Mouse (Mus musculus): ENCODE data around the gene Mcm3ap. TPM values are rescaled to one million over a fixed set of nuclear protein-coding genes. Genes with fewer than 3 reads are reported as not detected.

The Mcm3ap gene
- polyA plus RNA-seq, 1 experiment, result not detected

GRCm38 (mm10) chr10:76512965-76513583 lies 44.3 kb downstream of the Mcm3ap start:
- H3K27ac ChIP-seq (ENCODE audit: insufficient read depth, low read depth, low read length), result no peak overlapping the region
- no peak for TF ChIP-seq POLR2A (IDR thresholded peaks at IDR 0.05; ENCODE audit: insufficient read depth, low read depth, low read length)
- TF ChIP-seq CTCF (IDR thresholded peaks at IDR 0.05; ENCODE audit: insufficient read depth, low read depth, low read length), result peak; percentile 69

GRCm38 (mm10) chr10:76530922-76531321 lies 62.2 kb downstream of the Mcm3ap start:
- under 1% methylated on average over 11 of the region's 11 CpGs for WGBS
- Histone ChIP-seq H3K27ac (ENCODE audit: insufficient read depth, low read depth, low read length) (no peak overlapping the region), H3K4me1 (ENCODE audit: control insufficient read depth, insufficient read depth, low read length) (peaks cover 3% of the 10 kb centered on the region), H3K4me3 (ENCODE audit: insufficient read depth, low read depth, low read length) (peak overlapping the region; percentile 58)
- no peak for TF ChIP-seq CTCF (IDR thresholded peaks at IDR 0.05; ENCODE audit: insufficient read depth, low read depth, low read length)
- TF ChIP-seq POLR2A (IDR thresholded peaks at IDR 0.05; ENCODE audit: insufficient read depth, low read depth, low read length), result no peak

More at GRCm38 (mm10) chr10:76512965-76513583, 44.3 kb downstream of the Mcm3ap start:
- Histone ChIP-seq H3K4me3 (ENCODE audit: insufficient read depth, low read depth, low read length) (no peak overlapping the region), H3K4me1 (ENCODE audit: control insufficient read depth, insufficient read depth, low read length) (no peaks in the 10 kb centered on the region)
- WGBS, result 48% methylated on average over 5 of the region's 5 CpGs

- TF ChIP-seq POLR2A (IDR thresholded peaks at IDR 0.05; ENCODE audit: insufficient read depth, low read depth, low read length) (0 out of 2 replicates have a peak, but pooled peaks have one; percentile 36), CTCF (IDR thresholded peaks at IDR 0.05; ENCODE audit: insufficient read depth, low read depth, low read length) (no peak)
- H3K4me1 ChIP-seq (ENCODE audit: control insufficient read depth, insufficient read depth, low read length), result peaks cover 3% of the 10 kb centered on the region
- H3K27ac ChIP-seq (ENCODE audit: insufficient read depth, low read depth, low read length), result 0 out of 2 replicates have a peak within 1 kb of the TSS, but pooled peaks have one; percentile 2
- WGBS, result under 1% methylated on average over 37 of the region's 37 CpGs
- H3K4me3 ChIP-seq (ENCODE audit: insufficient read depth, low read depth, low read length), result peak within 1 kb of the TSS; percentile 58
These were observed 62.6 kb downstream of the Mcm3ap start, which contains the start of gene Lss for GRCm38 (mm10) chr10:76531375-76531774. TSS of gene Lss (plus strand) at chr10:76531588.

GRCm38 (mm10) chr10:76531828-76532227 lies 63.1 kb downstream of the Mcm3ap start:
- Histone ChIP-seq H3K27ac (ENCODE audit: insufficient read depth, low read depth, low read length) (0 out of 2 replicates have a peak overlapping the region, but pooled peaks have one; percentile 2), H3K4me1 (ENCODE audit: control insufficient read depth, insufficient read depth, low read length) (peaks cover 3% of the 10 kb centered on the region), H3K4me3 (ENCODE audit: insufficient read depth, low read depth, low read length) (peak overlapping the region; percentile 58)
- TF ChIP-seq POLR2A (IDR thresholded peaks at IDR 0.05; ENCODE audit: insufficient read depth, low read depth, low read length) (no peak), CTCF (IDR thresholded peaks at IDR 0.05; ENCODE audit: insufficient read depth, low read depth, low read length) (no peak)
- 1% methylated on average over 14 of the region's 14 CpGs for WGBS

DNA sequence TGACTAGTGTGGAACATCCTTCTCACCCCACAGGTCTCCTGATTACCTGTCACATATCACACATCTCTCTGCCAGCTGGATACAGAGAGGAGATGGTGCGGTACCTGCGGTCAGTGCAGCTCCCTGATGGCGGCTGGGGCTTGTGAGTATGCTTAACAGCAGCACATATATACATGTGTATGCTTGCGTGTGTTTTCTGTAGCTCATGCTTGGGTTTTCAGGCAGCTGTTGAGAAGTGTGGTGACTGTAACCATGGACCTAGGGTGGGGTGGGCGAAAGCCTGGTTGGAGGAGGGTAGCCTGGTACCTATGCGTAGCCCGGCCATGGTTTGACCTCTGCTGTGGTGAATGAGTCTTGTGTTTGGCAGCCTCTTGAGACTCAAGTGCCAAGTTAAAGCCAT lies 66.8 kb downstream of the Mcm3ap start:
- TF ChIP-seq POLR2A (IDR thresholded peaks at IDR 0.05; ENCODE audit: insufficient read depth, low read depth, low read length) (no peak), CTCF (IDR thresholded peaks at IDR 0.05; ENCODE audit: insufficient read depth, low read depth, low read length) (no peak)
- no peak overlapping the region for H3K27ac ChIP-seq (ENCODE audit: insufficient read depth, low read depth, low read length)
- H3K4me3 ChIP-seq (ENCODE audit: insufficient read depth, low read depth, low read length), result no peak overlapping the region
- H3K4me1 ChIP-seq (ENCODE audit: control insufficient read depth, insufficient read depth, low read length), result peaks cover 5% of the 10 kb centered on the region
- WGBS, result 95% methylated on average over 7 of the region's 7 CpGs

GRCm38 (mm10) chr10:76537619-76538018 lies 68.9 kb downstream of the Mcm3ap start:
- TF ChIP-seq POLR2A (IDR thresholded peaks at IDR 0.05; ENCODE audit: insufficient read depth, low read depth, low read length) (no peak), CTCF (IDR thresholded peaks at IDR 0.05; ENCODE audit: insufficient read depth, low read depth, low read length) (no peak)
- H3K27ac ChIP-seq (ENCODE audit: insufficient read depth, low read depth, low read length), result no peak overlapping the region
- 67% methylated on average over 9 of the region's 9 CpGs for WGBS
- 0 out of 2 replicates have a peak, but pooled peaks cover 2% of the 10 kb centered on the region for H3K4me1 ChIP-seq (ENCODE audit: control insufficient read depth, insufficient read depth, low read length)
- H3K4me3 ChIP-seq (ENCODE audit: insufficient read depth, low read depth, low read length), result no peak overlapping the region

DNA sequence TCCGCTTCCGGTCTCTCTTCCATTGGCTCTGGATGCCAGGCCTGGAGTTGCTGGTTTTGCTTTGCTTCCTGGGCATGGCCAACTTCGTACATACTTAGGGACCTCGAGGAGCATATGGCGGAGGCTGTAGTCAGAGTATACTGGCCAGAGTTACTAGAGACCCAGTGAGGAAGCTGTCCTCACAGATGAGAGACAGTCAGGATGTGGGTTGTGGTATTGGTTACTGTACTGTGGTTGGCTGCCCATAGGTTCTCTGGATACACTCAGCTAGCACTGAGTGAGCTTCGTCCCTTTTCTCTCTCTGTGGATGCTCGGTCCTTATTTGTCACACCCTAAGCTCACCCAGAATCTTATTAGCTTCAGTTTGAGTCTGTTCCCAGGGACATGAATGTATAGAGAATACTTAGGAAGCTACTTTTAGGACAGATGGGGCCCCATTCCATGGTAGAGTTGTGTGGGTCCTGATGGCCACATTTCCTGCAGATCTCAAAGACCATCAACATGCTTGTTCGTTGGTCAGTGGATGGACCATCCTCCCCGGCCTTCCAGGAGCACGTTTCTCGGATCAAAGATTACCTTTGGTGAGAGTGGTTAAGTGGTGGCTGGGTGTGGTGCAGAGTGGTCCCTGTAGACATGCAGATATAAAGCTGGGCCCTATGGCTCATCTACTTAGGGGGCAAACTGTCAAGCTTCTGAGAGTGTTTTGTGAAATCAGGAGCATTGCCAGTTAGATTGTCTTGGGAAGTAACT lies 72.8 kb downstream of the Mcm3ap start:
- Histone ChIP-seq H3K4me1 (ENCODE audit: control insufficient read depth, insufficient read depth, low read length) (0 out of 2 replicates have a peak, but pooled peaks cover 2% of the 10 kb centered on the region), H3K27ac (ENCODE audit: insufficient read depth, low read depth, low read length) (no peak overlapping the region), H3K4me3 (ENCODE audit: insufficient read depth, low read depth, low read length) (no peak overlapping the region)
- WGBS, result 94% methylated on average over 11 of the region's 11 CpGs
- TF ChIP-seq POLR2A (IDR thresholded peaks at IDR 0.05; ENCODE audit: insufficient read depth, low read depth, low read length) (no peak), CTCF (IDR thresholded peaks at IDR 0.05; ENCODE audit: insufficient read depth, low read depth, low read length) (no peak)

- TF ChIP-seq POLR2A (IDR thresholded peaks at IDR 0.05; ENCODE audit: insufficient read depth, low read depth, low read length) (no peak), CTCF (IDR thresholded peaks at IDR 0.05; ENCODE audit: insufficient read depth, low read depth, low read length) (no peak)
- H3K4me1 ChIP-seq (ENCODE audit: control insufficient read depth, insufficient read depth, low read length), result no peaks in the 10 kb centered on the region
- 90% methylated on average over 10 of the region's 10 CpGs for WGBS
- no peak overlapping the region for H3K27ac ChIP-seq (ENCODE audit: insufficient read depth, low read depth, low read length)
- no peak overlapping the region for H3K4me3 ChIP-seq (ENCODE audit: insufficient read depth, low read depth, low read length)
These were observed 74.1 kb downstream of the Mcm3ap start for GRCm38 (mm10) chr10:76542636-76543375.

Measured in olfactory bulb, adult 2 months (tissue).